8 mouse cellular contexts compared by ENCODE assay signal in genomic region chr9:57696380-57697285, GRCm38 (mm10). TPM values are rescaled to one million over a fixed set of nuclear protein-coding genes. Genes with fewer than 3 reads are reported as not detected.
A peak's percentile ranks its signal among the peaks of the same experiment; 100 is the strongest.
DNase-seq lines count a peak whose midpoint lies in the region; ATAC-seq lines count a peak whose summit lies in the region.

No protein-coding gene starts in this region.

- peak overlapping the region; percentile 49 for H3K4me3 ChIP-seq in erythroblast, embryonic 14.5 days (replicated peaks)
- H3K4me3 ChIP-seq in embryonic facial prominence, embryonic 12.5 days: peak overlapping the region; percentile 43
- H3K4me3 ChIP-seq in limb, embryonic 11.5 days (ENCODE audit: low read depth, low read length): peak overlapping the region; percentile 30
- H3K4me3 ChIP-seq in midbrain, embryonic 13.5 days (replicated peaks): peak overlapping the region; percentile 49

- no peaks in the 10 kb centered on the region for H3K9me3 ChIP-seq in erythroblast, embryonic 14.5 days (ENCODE audit: control insufficient read depth, low read length)
- no peaks in the 10 kb centered on the region for H3K9me3 ChIP-seq in embryonic facial prominence, embryonic 12.5 days
- no peaks in the 10 kb centered on the region for H3K9me3 ChIP-seq in limb, embryonic 11.5 days (ENCODE audit: control insufficient read depth, low read length)
- H3K9me3 ChIP-seq in midbrain, embryonic 13.5 days: no peaks in the 10 kb centered on the region

- H3K27me3 ChIP-seq in erythroblast, embryonic 14.5 days (ENCODE audit: control insufficient read depth): peaks cover 61% of the 10 kb centered on the region
- H3K27me3 ChIP-seq in embryonic facial prominence, embryonic 12.5 days: peaks cover 34% of the 10 kb centered on the region
- H3K27me3 ChIP-seq in limb, embryonic 11.5 days (ENCODE audit: control insufficient read depth, insufficient read depth, low read length): peaks cover 23% of the 10 kb centered on the region
- H3K27me3 ChIP-seq in midbrain, embryonic 13.5 days: peaks cover 43% of the 10 kb centered on the region

- 1% methylated on average over 42 of the region's 42 CpGs for WGBS in embryonic facial prominence, embryonic 12.5 days
- 2% methylated on average over 42 of the region's 42 CpGs for WGBS in limb, embryonic 11.5 days
- 1% methylated on average over 42 of the region's 42 CpGs for WGBS in midbrain, embryonic 13.5 days

- H3K36me3 ChIP-seq in erythroblast, embryonic 14.5 days (ENCODE audit: control insufficient read depth): no peaks in the 10 kb centered on the region
- no peaks in the 10 kb centered on the region for H3K36me3 ChIP-seq in embryonic facial prominence, embryonic 12.5 days
- H3K36me3 ChIP-seq in limb, embryonic 11.5 days (ENCODE audit: control insufficient read depth, insufficient read depth, low read length): no peaks in the 10 kb centered on the region
- H3K36me3 ChIP-seq in midbrain, embryonic 13.5 days: no peaks in the 10 kb centered on the region

- no peak overlapping the region for H3K27ac ChIP-seq in embryonic facial prominence, embryonic 12.5 days
- H3K27ac ChIP-seq in limb, embryonic 11.5 days (replicated peaks; ENCODE audit: low read depth, low read length): no peak overlapping the region
- no peak overlapping the region for H3K27ac ChIP-seq in midbrain, embryonic 13.5 days

- H3K4me2 ChIP-seq in embryonic facial prominence, embryonic 12.5 days (replicated peaks): peak overlapping the region; percentile 82
- H3K4me2 ChIP-seq in limb, embryonic 11.5 days (ENCODE audit: low read depth, severe bottlenecking): peak overlapping the region; percentile 57
- peak overlapping the region; percentile 77 for H3K4me2 ChIP-seq in midbrain, embryonic 13.5 days (replicated peaks)

- peak overlapping the region; percentile 48 for H3K9ac ChIP-seq in embryonic facial prominence, embryonic 12.5 days
- peak overlapping the region; percentile 2; the same call in 1 of the 2 replicates for H3K9ac ChIP-seq in limb, embryonic 11.5 days (ENCODE audit: low read length)
- peak overlapping the region; percentile 71 for H3K9ac ChIP-seq in midbrain, embryonic 13.5 days (replicated peaks)

- no peak for ATAC-seq in erythroblast, adult 5-6 weeks (replicated peaks; ENCODE audit: low FRiP score, poor library complexity, severe bottlenecking)
- ATAC-seq in embryonic facial prominence, embryonic 12.5 days (ENCODE audit: insufficient number of reproducible peaks, insufficient read depth, low FRiP score, low TSS enrichment): no peak
- ATAC-seq in limb, embryonic 11.5 days (ENCODE audit: insufficient number of reproducible peaks, low FRiP score, low TSS enrichment, low read depth): no peak
- peak; percentile 72 for ATAC-seq in midbrain, embryonic 13.5 days

- peaks cover 20% of the 10 kb centered on the region for H3K4me1 ChIP-seq in erythroblast, embryonic 14.5 days (ENCODE audit: control insufficient read depth)
- peaks cover 6% of the 10 kb centered on the region; the same call in 1 of the 2 replicates for H3K4me1 ChIP-seq in embryonic facial prominence, embryonic 12.5 days
- peaks cover 7% of the 10 kb centered on the region; the same call in 1 of the 2 replicates for H3K4me1 ChIP-seq in limb, embryonic 11.5 days (ENCODE audit: control insufficient read depth, insufficient read depth, low read length)
- peaks cover 14% of the 10 kb centered on the region for H3K4me1 ChIP-seq in midbrain, embryonic 13.5 days (replicated peaks)

- peak; percentile 12 to 22 for DNase-seq in heart, adult 9 months (ENCODE audit: low spot score in 2 of 2)
- DNase-seq in kidney, adult 8-10 months: peak; percentile 38 to 61
- peak; percentile 45 for DNase-seq in limb, embryonic 11.5 days (ENCODE audit: low spot score)
- DNase-seq in testis, postnatal 10 days (ENCODE audit: low spot score): peak; percentile 58

RNA-seq across cellular contexts. Expression of gene Cyp1a1, which starts 8.9 kb away (rescaled TPM):
- not detected in 2 replicates for polyA plus RNA-seq in erythroblast, embryonic 14.5 days (2012)
- not detected in 2 replicates for total RNA-seq in erythroblast, adult 5-6 weeks (2015; ENCODE audit: low replicate concordance)
- not detected in 2 replicates for total RNA-seq in erythroblast, adult 5-6 weeks (2017; ENCODE audit: low replicate concordance)
- polyA plus RNA-seq in embryonic facial prominence, embryonic 12.5 days (2016; fragmentation: Nextera tagmentation; extraction: Ambion mirVana): not detected in 2 replicates
- not detected in 2 replicates for polyA plus RNA-seq in limb, embryonic 11.5 days (2014; fragmentation: Nextera tagmentation; extraction: Ambion mirVana)
- not detected in 2 replicates for polyA plus RNA-seq in midbrain, embryonic 13.5 days (2015; fragmentation: Nextera tagmentation; extraction: Ambion mirVana)

RNA-seq across cellular contexts. Expression of gene Edc3, which starts 11.7 kb away (rescaled TPM):
- polyA plus RNA-seq in erythroblast, embryonic 14.5 days (2012): 0.40 and 0.69 TPM in 2 replicates
- 2.9 and 3.3 TPM in 2 replicates for total RNA-seq in erythroblast, adult 5-6 weeks (2015; ENCODE audit: low replicate concordance)
- 1.5 and 6.7 TPM in 2 replicates for total RNA-seq in erythroblast, adult 5-6 weeks (2017; ENCODE audit: low replicate concordance)
- polyA plus RNA-seq in embryonic facial prominence, embryonic 12.5 days (2016; fragmentation: Nextera tagmentation; extraction: Ambion mirVana): 37.9 and 39.0 TPM in 2 replicates
- 29.2 and 31.7 TPM in 2 replicates for polyA plus RNA-seq in limb, embryonic 11.5 days (2014; fragmentation: Nextera tagmentation; extraction: Ambion mirVana)
- polyA plus RNA-seq in midbrain, embryonic 13.5 days (2015; fragmentation: Nextera tagmentation; extraction: Ambion mirVana): 38.1 and 40.1 TPM in 2 replicates

RNA-seq across cellular contexts. Expression of gene Cyp1a2, which starts 13.1 kb away (rescaled TPM):
- not detected in 2 replicates for polyA plus RNA-seq in erythroblast, embryonic 14.5 days (2012)
- total RNA-seq in erythroblast, adult 5-6 weeks (2015; ENCODE audit: low replicate concordance): not detected in 2 replicates
- total RNA-seq in erythroblast, adult 5-6 weeks (2017; ENCODE audit: low replicate concordance): not detected in 2 replicates
- not detected in 2 replicates for polyA plus RNA-seq in embryonic facial prominence, embryonic 12.5 days (2016; fragmentation: Nextera tagmentation; extraction: Ambion mirVana)
- not detected in 2 replicates for polyA plus RNA-seq in limb, embryonic 11.5 days (2014; fragmentation: Nextera tagmentation; extraction: Ambion mirVana)
- not detected in 2 replicates for polyA plus RNA-seq in midbrain, embryonic 13.5 days (2015; fragmentation: Nextera tagmentation; extraction: Ambion mirVana)

RNA-seq across cellular contexts. Expression of gene Csk, which starts 43.2 kb away (rescaled TPM):
- polyA plus RNA-seq in erythroblast, embryonic 14.5 days (2012): 6.1 TPM in 2 replicates
- total RNA-seq in erythroblast, adult 5-6 weeks (2015; ENCODE audit: low replicate concordance): 31.6 and 44.6 TPM in 2 replicates
- 12.1 and 40.8 TPM in 2 replicates for total RNA-seq in erythroblast, adult 5-6 weeks (2017; ENCODE audit: low replicate concordance)
- polyA plus RNA-seq in embryonic facial prominence, embryonic 12.5 days (2016; fragmentation: Nextera tagmentation; extraction: Ambion mirVana): 38.0 and 41.1 TPM in 2 replicates
- 33.7 and 34.6 TPM in 2 replicates for polyA plus RNA-seq in limb, embryonic 11.5 days (2014; fragmentation: Nextera tagmentation; extraction: Ambion mirVana)
- polyA plus RNA-seq in midbrain, embryonic 13.5 days (2015; fragmentation: Nextera tagmentation; extraction: Ambion mirVana): 35.9 and 41.9 TPM in 2 replicates

Comparison
In these comparisons a context has a peak if more than half of its experiments do, and no peak if none do; other contexts are left out.
1. H3K9ac ChIP-seq: peak in every context shown above with its lines; median percentile 71 in midbrain, embryonic 13.5 days; 48 in embryonic facial prominence, embryonic 12.5 days; 2 in limb, embryonic 11.5 days.
2. RNA of gene Edc3, which starts 11.7 kb away (polyA plus RNA-seq): 38.1 to 40.1 TPM in midbrain, embryonic 13.5 days, 37.9 to 39.0 TPM in embryonic facial prominence, embryonic 12.5 days and 29.2 to 31.7 TPM in limb, embryonic 11.5 days; 0.40 to 0.69 TPM in erythroblast, embryonic 14.5 days; every median in the first group is over 10 times any median in the second.
3. Peak in every context shown above with its lines, with median percentiles within 50 percentile points of each other: H3K4me3 ChIP-seq, H3K4me2 ChIP-seq and DNase-seq.